Comparison of ENCODE assay signal across 1 mouse cellular context in the genomic region with DNA sequence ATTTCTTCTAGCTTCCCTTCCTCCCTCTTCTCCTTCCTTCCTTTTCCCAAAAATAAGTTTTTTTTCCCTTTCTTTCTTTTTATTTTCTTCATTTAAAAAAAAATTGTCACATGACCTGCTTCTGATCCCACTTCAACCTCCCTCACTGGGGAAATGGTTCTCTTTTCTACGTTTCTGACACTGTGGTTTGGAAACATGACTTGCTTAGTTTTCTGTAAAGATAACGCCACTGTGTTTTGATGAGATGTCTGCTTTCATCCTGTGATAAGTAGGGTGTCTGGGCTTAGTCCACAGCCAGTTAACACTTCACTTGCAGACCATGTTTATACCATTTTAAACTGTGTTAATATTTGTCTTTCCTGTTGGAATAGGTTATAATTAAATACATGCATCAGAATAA.
TF ChIP-seq lines count a peak whose summit lies in the region.

No protein-coding gene starts in this region.

TF ChIP-seq in MEL, 35 proteins besides CTCF, POLR2A, EP300 and RAD21 (continued from another document):
- no peak for TF ChIP-seq NELFE (IDR thresholded peaks at IDR 0.05; ENCODE audit: low read depth, low read length)
- no peak for TF ChIP-seq MXI1 (IDR thresholded peaks at IDR 0.05; ENCODE audit: low read depth, low read length)
- TF ChIP-seq MAFK (IDR thresholded peaks at IDR 0.05; ENCODE audit: borderline replicate concordance, low read depth, low read length), result no peak
- TF ChIP-seq MEF2A (IDR thresholded peaks at IDR 0.05; ENCODE audit: extremely low read depth, insufficient replicate concordance, low read depth, low read length, poor library complexity, severe bottlenecking), result no peak
- no peak for TF ChIP-seq MYB (IDR thresholded peaks at IDR 0.05; ENCODE audit: low read depth, low read length)
- no peak for TF ChIP-seq SIN3A (IDR thresholded peaks at IDR 0.05; ENCODE audit: low read length)
- no peak for TF ChIP-seq MAX (IDR thresholded peaks at IDR 0.05; ENCODE audit: low read length)
- no peak for TF ChIP-seq ZMIZ1 (IDR thresholded peaks at IDR 0.05; ENCODE audit: low read depth, low read length)
- peak; percentile 64; the same call in 1 of the 2 replicates for TF ChIP-seq USF1 (IDR thresholded peaks at IDR 0.05; ENCODE audit: low read depth, low read length)
